Mouse (Mus musculus): ENCODE measurements around the gene 2310011J03Rik. TPM values are rescaled to one million over a fixed set of nuclear protein-coding genes. Genes with fewer than 3 reads are reported as not detected.
A peak's percentile ranks its signal among the peaks of the same experiment; 100 is the strongest.

Gene 2310011J03Rik
- polyA plus RNA-seq, 2 experiments = 45.1 to 46.1 TPM

- peak overlapping the region; percentile 43; the same call in 1 of the 2 replicates for H3K4me3 ChIP-seq (replicated peaks; ENCODE audit: low read length)
- ATAC-seq (ENCODE audit: low FRiP score, low read depth) = no peak
- no peaks in the 10 kb centered on the region for H3K9me3 ChIP-seq (ENCODE audit: control insufficient read depth, low read length)
- WGBS = 91% methylated on average over 5 of the region's 5 CpGs
- no peak for TF ChIP-seq POLR2A (IDR thresholded peaks at IDR 0.05; ENCODE audit: borderline replicate concordance, extremely low read depth, insufficient read depth, insufficient read length)
- H3K36me3 ChIP-seq (ENCODE audit: control insufficient read depth, insufficient read depth, low read length) = peaks cover 22% of the 10 kb centered on the region
- no peak for DNase-seq (ENCODE audit: low spot score)
- peak overlapping the region; percentile 52; the same call in 1 of the 2 replicates for H3K9ac ChIP-seq (ENCODE audit: low read depth, low read length, severe bottlenecking)
- no peak overlapping the region for H3K27ac ChIP-seq (replicated peaks; ENCODE audit: low read depth, low read length)
- peak overlapping the region; percentile 62; the same call in 1 of the 2 replicates for H3K4me2 ChIP-seq (replicated peaks; ENCODE audit: low read depth, low read length, severe bottlenecking)
- H3K4me1 ChIP-seq (ENCODE audit: control insufficient read depth, insufficient read depth, low read length) = peaks cover 17% of the 10 kb centered on the region
- peaks cover 34% of the 10 kb centered on the region for H3K27me3 ChIP-seq (ENCODE audit: control insufficient read depth, insufficient read depth, low read length)
Observed at GRCm38 (mm10) chr10:80296824-80297223, 23.5 kb downstream of the 2310011J03Rik start.

GRCm38 (mm10) chr10:80295618-80296425, 24.5 kb downstream of the 2310011J03Rik start, which contains the start of gene Apc2:
Gene Apc2, plus strand, starts transcription at chr10:80295977.
- Histone ChIP-seq H3K4me3 (replicated peaks; ENCODE audit: low read length) (peak within 1 kb of the TSS; percentile 43), H3K27me3 (ENCODE audit: control insufficient read depth, insufficient read depth, low read length) (peaks cover 27% of the 10 kb centered on the region), H3K4me2 (replicated peaks; ENCODE audit: low read depth, low read length, severe bottlenecking) (peak within 1 kb of the TSS; percentile 62), H3K36me3 (ENCODE audit: control insufficient read depth, insufficient read depth, low read length) (peaks cover 22% of the 10 kb centered on the region), H3K9ac (ENCODE audit: low read depth, low read length, severe bottlenecking) (peak within 1 kb of the TSS; percentile 52), H3K27ac (replicated peaks; ENCODE audit: low read depth, low read length) (peak within 1 kb of the TSS; percentile 43; the same call in 1 of the 2 replicates), H3K9me3 (ENCODE audit: control insufficient read depth, low read length) (no peaks in the 10 kb centered on the region), H3K4me1 (ENCODE audit: control insufficient read depth, insufficient read depth, low read length) (peaks cover 17% of the 10 kb centered on the region)
- ATAC-seq (ENCODE audit: low FRiP score, low read depth) (peak; percentile 70), DNase-seq (ENCODE audit: low spot score) (peak; percentile 74)
- WGBS = 1% methylated on average over 26 of the region's 26 CpGs
- no peak for TF ChIP-seq POLR2A (IDR thresholded peaks at IDR 0.05; ENCODE audit: borderline replicate concordance, extremely low read depth, insufficient read depth, insufficient read length)

DNA sequence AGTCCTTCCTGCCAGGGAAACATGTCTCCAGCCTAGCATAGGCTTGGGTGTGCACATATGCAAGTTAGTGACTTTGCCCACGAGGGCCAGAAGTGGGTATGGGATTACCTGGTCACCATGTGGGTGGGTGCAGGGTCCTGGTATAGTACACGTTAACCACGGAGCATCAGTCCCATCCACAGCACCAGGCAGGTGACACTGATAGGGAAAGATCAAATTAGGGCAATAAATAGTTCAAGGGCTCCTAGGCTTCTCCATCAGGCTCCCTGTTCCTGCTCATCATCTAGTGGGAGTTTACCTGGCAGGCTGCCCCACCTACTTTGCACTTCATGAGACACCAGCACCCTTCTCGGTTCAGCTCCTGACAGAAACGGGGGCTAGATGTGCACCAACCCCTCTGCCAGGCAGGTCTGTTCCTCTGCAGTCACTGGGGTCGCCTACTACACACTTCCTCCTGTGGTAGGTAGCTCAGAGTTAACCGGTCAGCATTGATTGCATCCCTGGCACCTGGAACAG, 25.5 kb downstream of the 2310011J03Rik start:
- 45% methylated on average over 7 of the region's 7 CpGs for WGBS
- Histone ChIP-seq H3K4me1 (ENCODE audit: control insufficient read depth, insufficient read depth, low read length) (peaks cover 17% of the 10 kb centered on the region), H3K9ac (ENCODE audit: low read depth, low read length, severe bottlenecking) (no peak overlapping the region), H3K36me3 (ENCODE audit: control insufficient read depth, insufficient read depth, low read length) (peaks cover 22% of the 10 kb centered on the region), H3K4me3 (replicated peaks; ENCODE audit: low read length) (no peak overlapping the region), H3K9me3 (ENCODE audit: control insufficient read depth, low read length) (no peaks in the 10 kb centered on the region), H3K27me3 (ENCODE audit: control insufficient read depth, insufficient read depth, low read length) (peaks cover 17% of the 10 kb centered on the region), H3K27ac (replicated peaks; ENCODE audit: low read depth, low read length) (no peak overlapping the region), H3K4me2 (replicated peaks; ENCODE audit: low read depth, low read length, severe bottlenecking) (no peak overlapping the region; the same call in 1 of the 2 replicates)
- ATAC-seq (ENCODE audit: low FRiP score, low read depth) = no peak
- no peak for TF ChIP-seq POLR2A (IDR thresholded peaks at IDR 0.05; ENCODE audit: borderline replicate concordance, extremely low read depth, insufficient read depth, insufficient read length)
- no peak for DNase-seq (ENCODE audit: low spot score)

DNA sequence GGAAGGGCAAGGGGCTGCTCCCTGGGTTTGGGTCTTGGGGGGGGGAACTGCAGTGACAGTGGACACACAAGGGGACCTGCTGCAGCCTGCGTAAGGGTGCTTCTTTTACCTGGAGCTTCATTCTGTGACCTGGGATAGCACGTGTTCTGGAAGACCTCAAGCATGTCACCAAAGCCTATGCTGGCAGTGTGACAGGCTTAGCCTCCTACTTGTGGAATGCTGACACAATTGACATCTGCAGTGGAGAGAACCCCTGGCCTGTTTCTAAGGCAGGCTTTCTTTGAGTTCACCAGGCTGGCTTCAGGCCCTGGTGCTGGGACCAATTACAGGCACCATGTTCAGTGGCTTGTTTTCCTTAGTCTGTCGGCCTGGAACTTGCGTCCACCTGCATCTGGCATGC, 26.0 kb downstream of the 2310011J03Rik start:
- WGBS = 72% methylated on average over 4 of the region's 4 CpGs
- Histone ChIP-seq H3K27me3 (ENCODE audit: control insufficient read depth, insufficient read depth, low read length) (peaks cover 12% of the 10 kb centered on the region; the same call in 1 of the 2 replicates), H3K4me2 (replicated peaks; ENCODE audit: low read depth, low read length, severe bottlenecking) (no peak overlapping the region), H3K9ac (ENCODE audit: low read depth, low read length, severe bottlenecking) (peak overlapping the region; percentile 12; the same call in 1 of the 2 replicates), H3K27ac (replicated peaks; ENCODE audit: low read depth, low read length) (no peak overlapping the region), H3K4me3 (replicated peaks; ENCODE audit: low read length) (no peak overlapping the region), H3K36me3 (ENCODE audit: control insufficient read depth, insufficient read depth, low read length) (peaks cover 22% of the 10 kb centered on the region), H3K9me3 (ENCODE audit: control insufficient read depth, low read length) (no peaks in the 10 kb centered on the region), H3K4me1 (ENCODE audit: control insufficient read depth, insufficient read depth, low read length) (peaks cover 17% of the 10 kb centered on the region)
- ATAC-seq (ENCODE audit: low FRiP score, low read depth) (no peak), DNase-seq (ENCODE audit: low spot score) (no peak)
- no peak for TF ChIP-seq POLR2A (IDR thresholded peaks at IDR 0.05; ENCODE audit: borderline replicate concordance, extremely low read depth, insufficient read depth, insufficient read length)

DNA sequence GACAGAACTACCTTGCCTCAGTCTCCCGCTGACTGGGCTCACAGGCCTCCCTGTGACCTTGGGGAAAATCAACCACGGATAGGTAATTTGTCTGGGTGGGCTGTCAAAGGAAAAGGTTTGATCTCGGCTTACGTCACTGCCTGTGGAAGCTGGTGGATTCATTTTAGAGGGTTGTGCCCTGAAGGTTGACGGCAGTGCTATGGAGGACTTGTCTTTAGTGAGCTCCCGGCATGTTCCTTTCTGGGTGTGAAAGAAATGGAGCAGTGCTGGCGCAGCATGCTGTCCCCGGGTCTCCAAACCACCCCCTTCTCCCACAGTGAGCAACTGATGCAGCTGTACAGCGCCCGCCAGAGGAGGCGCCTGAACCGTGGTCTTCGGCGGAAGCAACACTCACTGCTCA, 27.0 kb downstream of the 2310011J03Rik start:
- Histone ChIP-seq H3K4me1 (ENCODE audit: control insufficient read depth, insufficient read depth, low read length) (peaks cover 17% of the 10 kb centered on the region), H3K27ac (replicated peaks; ENCODE audit: low read depth, low read length) (peak overlapping the region; percentile 93), H3K4me3 (replicated peaks; ENCODE audit: low read length) (peak overlapping the region; percentile 93), H3K27me3 (ENCODE audit: control insufficient read depth, insufficient read depth, low read length) (peaks cover 2% of the 10 kb centered on the region; the same call in 1 of the 2 replicates), H3K9me3 (ENCODE audit: control insufficient read depth, low read length) (no peaks in the 10 kb centered on the region), H3K36me3 (ENCODE audit: control insufficient read depth, insufficient read depth, low read length) (peaks cover 31% of the 10 kb centered on the region), H3K4me2 (replicated peaks; ENCODE audit: low read depth, low read length, severe bottlenecking) (peak overlapping the region; percentile 94), H3K9ac (ENCODE audit: low read depth, low read length, severe bottlenecking) (peak overlapping the region; percentile 99)
- no peak for DNase-seq (ENCODE audit: low spot score)
- no peak for TF ChIP-seq POLR2A (IDR thresholded peaks at IDR 0.05; ENCODE audit: borderline replicate concordance, extremely low read depth, insufficient read depth, insufficient read length)
- WGBS = 29% methylated on average over 14 of the region's 14 CpGs
- no peak for ATAC-seq (ENCODE audit: low FRiP score, low read depth)

Data from limb, embryonic 14.5 days (tissue).